Mouse (Mus musculus): ENCODE data around the gene Cacna1c.

- TF ChIP-seq MAX (IDR thresholded peaks at IDR 0.05; ENCODE audit: low read depth): no peak
- no peak for TF ChIP-seq POLR2AphosphoS2 (IDR thresholded peaks at IDR 0.05; ENCODE audit: insufficient read length, low read depth)
- TF ChIP-seq POLR2A (IDR thresholded peaks at IDR 0.05; ENCODE audit: insufficient read length, low read depth): no peak
- TF ChIP-seq MYOD1 (IDR thresholded peaks at IDR 0.05; ENCODE audit: control insufficient read depth in 1 of 3, insufficient read length in 2 of 3, low read depth in 2 of 3): no peak
- TF ChIP-seq USF1 (IDR thresholded peaks at IDR 0.05; ENCODE audit: low read depth): no peak
- TF ChIP-seq MYOG (IDR thresholded peaks at IDR 0.05; ENCODE audit: control insufficient read depth in 1 of 3, insufficient read depth in 1 of 3, insufficient read length in 2 of 3, low read depth in 2 of 3): no peak
Measured at GRCm38 (mm10) chr6:118719486-118719885, 476.7 kb downstream of the Cacna1c start.

All from myocyte (in vitro differentiated cells).